Mouse (Mus musculus): ENCODE measurements around the gene Pkn2. TPM values are rescaled to one million over a fixed set of nuclear protein-coding genes. Genes with fewer than 3 reads are reported as not detected.
A peak's percentile ranks its signal among the peaks of the same experiment; 100 is the strongest.

The Pkn2 gene
- total and polyA plus RNA-seq, 3 experiments = 33.5 to 38.8 (median 34.7) TPM

DNA sequence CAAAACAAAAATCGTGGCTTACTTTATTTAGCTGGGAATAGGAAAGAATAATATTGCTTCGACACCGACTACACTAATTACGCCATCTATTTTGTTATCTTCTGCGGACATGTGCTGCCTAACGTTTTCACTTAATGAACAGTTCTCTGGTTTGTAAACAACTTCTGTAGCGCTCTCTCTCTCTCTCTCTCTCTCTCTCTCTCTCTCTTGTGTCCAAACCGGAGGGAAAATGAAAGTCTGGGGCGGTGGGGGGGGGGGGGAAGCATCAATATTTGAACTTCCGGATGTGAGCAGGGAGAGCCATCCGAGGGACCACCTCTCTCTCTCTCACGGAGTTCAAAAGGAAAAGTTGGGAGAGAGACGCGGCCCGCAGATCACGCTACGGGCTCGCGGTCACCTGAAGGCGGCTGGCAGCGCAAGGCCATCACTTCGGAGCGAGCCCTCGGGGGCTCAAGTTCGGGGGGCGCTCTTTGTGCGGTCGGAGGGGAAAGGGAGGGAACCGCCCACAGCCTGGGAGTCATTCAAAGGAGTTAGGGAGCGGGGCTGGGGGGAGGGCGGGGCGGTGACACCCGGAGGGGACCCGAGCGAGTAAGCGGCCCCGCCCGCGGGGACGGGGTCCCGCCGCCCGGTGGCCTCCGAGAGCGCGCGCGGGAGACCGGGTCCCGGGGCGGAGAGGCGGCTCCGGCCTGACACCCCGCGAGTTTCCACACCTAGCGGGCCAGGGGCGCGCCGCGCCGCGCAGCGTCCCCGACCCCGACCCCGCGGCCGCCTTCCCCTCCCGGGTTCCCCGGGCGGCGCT is 815 bp downstream of the Pkn2 start:
- Histone ChIP-seq H3K9ac (ENCODE audit: control insufficient read depth, low read depth, low read length, poor library complexity, severe bottlenecking) (peak overlapping the region; percentile 100), H3K79me2 (ENCODE audit: control insufficient read depth, insufficient read depth, low read length, poor library complexity) (peaks cover 28% of the 10 kb centered on the region), H3K4me3 (ENCODE audit: control insufficient read depth in 1 of 2, insufficient read depth in 1 of 2, low read depth in 2 of 2, low read length in 2 of 2) (peak overlapping the region; percentile 83 to 100), H3K27ac (ENCODE audit: control insufficient read depth, low read depth, low read length) (peak overlapping the region; percentile 97), H3K4me1 (ENCODE audit: control insufficient read depth in 1 of 2, insufficient read depth in 2 of 2, low read length in 2 of 2) (peaks cover 16 to 25% of the 10 kb centered on the region in 2 experiments), H3K36me3 (ENCODE audit: control insufficient read depth in 1 of 2, insufficient read depth in 2 of 2, low read length in 2 of 2) (peaks cover 2 to 41% of the 10 kb centered on the region in 2 experiments; a peak in 3 of 4 replicates), H3K27me3 (ENCODE audit: control insufficient read depth in 1 of 2, insufficient read depth in 2 of 2, low read length in 2 of 2) (no peaks in the 10 kb centered on the region), H3K9me3 (replicated peaks; ENCODE audit: insufficient read depth, low read length) (no peaks in the 10 kb centered on the region)
- DNase-seq (ENCODE audit: low read depth, low spot score) = peak; percentile 80
- peak; percentile 39; the same call in 1 of the 2 replicates for TF ChIP-seq BHLHE40 (IDR thresholded peaks at IDR 0.05; ENCODE audit: borderline replicate concordance, low read depth, low read length)
- peak; percentile 87 for TF ChIP-seq ETS1 (IDR thresholded peaks at IDR 0.05; ENCODE audit: low read depth, low read length)
- TF ChIP-seq ZKSCAN1 (IDR thresholded peaks at IDR 0.05; ENCODE audit: low read depth, low read length) = no peak
- TF ChIP-seq EP300 (IDR thresholded peaks at IDR 0.05; ENCODE audit: low read depth in 1 of 2, low read length in 2 of 2) = peak in 1 of 2 experiments; percentile 58; a peak in 2 of 4 replicates
- TF ChIP-seq ZC3H11A (IDR thresholded peaks at IDR 0.05; ENCODE audit: low read depth, low read length) = no peak
- peak; percentile 98 for TF ChIP-seq MXI1 (IDR thresholded peaks at IDR 0.05; ENCODE audit: low read depth, low read length)
- TF ChIP-seq NELFE (IDR thresholded peaks at IDR 0.05; ENCODE audit: low read depth, low read length) = no peak
- TF ChIP-seq JUND (IDR thresholded peaks at IDR 0.05; ENCODE audit: low read depth, low read length) = peak; percentile 96
- no peak for TF ChIP-seq TBP (IDR thresholded peaks at IDR 0.05; ENCODE audit: low read depth, low read length)
- TF ChIP-seq GABPA (IDR thresholded peaks at IDR 0.05; ENCODE audit: low read depth, low read length) = no peak
- no peak for TF ChIP-seq SMC3 (IDR thresholded peaks at IDR 0.05; ENCODE audit: low read depth, low read length)
- 0 out of 2 replicates have a peak, but pooled peaks have one; percentile 13 for TF ChIP-seq RCOR1 (IDR thresholded peaks at IDR 0.05; ENCODE audit: low read depth, low read length)
- 0 out of 2 replicates have a peak, but pooled peaks have one; percentile 9 for TF ChIP-seq ELF1 (IDR thresholded peaks at IDR 0.05; ENCODE audit: low read depth, low read length)
- peak; percentile 72 for TF ChIP-seq HCFC1 (IDR thresholded peaks at IDR 0.05; ENCODE audit: low read depth, low read length)
- TF ChIP-seq MYB (IDR thresholded peaks at IDR 0.05; ENCODE audit: low read depth, low read length) = no peak
- TF ChIP-seq TAL1 (IDR thresholded peaks at IDR 0.05; ENCODE audit: low read length) = peak; percentile 64
- TF ChIP-seq MAZ (IDR thresholded peaks at IDR 0.05; ENCODE audit: low read depth, low read length) = no peak
- TF ChIP-seq POLR2AphosphoS5 (IDR thresholded peaks at IDR 0.05; ENCODE audit: borderline replicate concordance, low read depth, low read length) = no peak
- TF ChIP-seq GATA1 (IDR thresholded peaks at IDR 0.05; ENCODE audit: low read depth, low read length) = peak; percentile 68
- TF ChIP-seq ZNF384 (IDR thresholded peaks at IDR 0.05; ENCODE audit: low read depth, low read length) = no peak
- TF ChIP-seq MYC (IDR thresholded peaks at IDR 0.05; ENCODE audit: low read depth, low read length) = peak; percentile 84
- peak; percentile 82 for TF ChIP-seq MAX (IDR thresholded peaks at IDR 0.05; ENCODE audit: low read length)
- peak; percentile 97 for TF ChIP-seq SIN3A (IDR thresholded peaks at IDR 0.05; ENCODE audit: low read length)
- no peak for TF ChIP-seq RAD21 (IDR thresholded peaks at IDR 0.05; ENCODE audit: low read depth, low read length)
- TF ChIP-seq KAT2A (conservative IDR thresholded peaks at IDR 0.05; ENCODE audit: low read depth, low read length) = no peak
- TF ChIP-seq UBTF (IDR thresholded peaks at IDR 0.05; ENCODE audit: borderline replicate concordance, insufficient read depth, low read depth, low read length) = no peak
- 0 out of 2 replicates have a peak, but pooled peaks have one; percentile 39 for TF ChIP-seq TCF12 (IDR thresholded peaks at IDR 0.05; ENCODE audit: low read depth, low read length)
- no peak for TF ChIP-seq CTCF (IDR thresholded peaks at IDR 0.05 in 2 of 3, conservative IDR thresholded peaks at IDR 0.05 in 1 of 3; ENCODE audit: control insufficient read depth in 1 of 3, insufficient read depth in 1 of 3, low read depth in 2 of 3, low read length in 3 of 3, poor library complexity in 1 of 3, severe bottlenecking in 1 of 3)

All from MEL (cell line).